Mouse (Mus musculus): Measurements from ENCODE around the gene Casz1.

Gene Casz1

DNA sequence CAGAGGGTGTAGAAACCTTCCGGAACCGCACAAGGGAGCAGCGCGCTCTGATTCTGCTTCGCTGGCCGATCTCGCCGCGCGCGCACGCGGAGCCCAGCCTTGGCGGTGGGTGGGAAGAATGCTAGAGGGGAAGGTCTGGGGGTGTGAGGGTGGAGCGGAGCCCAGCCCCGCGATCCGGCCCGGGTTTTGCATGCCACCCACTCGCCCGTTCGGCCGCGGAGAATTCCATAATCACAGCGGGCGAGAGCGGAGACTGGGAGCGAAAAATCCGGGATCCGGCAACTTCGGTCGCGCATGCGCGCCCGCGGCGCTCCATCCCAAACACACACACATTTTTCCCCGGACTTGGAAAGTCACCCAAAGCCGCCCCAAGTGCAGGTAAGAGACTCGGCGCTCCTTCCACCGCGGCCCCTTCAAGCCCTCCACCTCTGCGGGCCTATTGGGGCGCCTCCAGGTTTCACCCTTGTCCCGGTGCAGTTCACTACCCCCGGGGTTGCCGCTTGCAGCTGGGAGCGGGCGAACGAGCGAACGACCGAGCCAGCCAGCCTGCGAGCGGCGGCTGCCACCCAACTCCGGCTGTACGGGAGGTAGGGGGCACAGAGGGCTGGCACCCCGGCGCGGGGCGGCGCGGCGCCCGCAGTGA lies at the start of gene Casz1:
TSS of gene Casz1 (plus strand) at position 293 of the 643 bp plus-strand sequence.
- peak; percentile 98 for DNase-seq (ENCODE audit: low spot score)

DNA sequence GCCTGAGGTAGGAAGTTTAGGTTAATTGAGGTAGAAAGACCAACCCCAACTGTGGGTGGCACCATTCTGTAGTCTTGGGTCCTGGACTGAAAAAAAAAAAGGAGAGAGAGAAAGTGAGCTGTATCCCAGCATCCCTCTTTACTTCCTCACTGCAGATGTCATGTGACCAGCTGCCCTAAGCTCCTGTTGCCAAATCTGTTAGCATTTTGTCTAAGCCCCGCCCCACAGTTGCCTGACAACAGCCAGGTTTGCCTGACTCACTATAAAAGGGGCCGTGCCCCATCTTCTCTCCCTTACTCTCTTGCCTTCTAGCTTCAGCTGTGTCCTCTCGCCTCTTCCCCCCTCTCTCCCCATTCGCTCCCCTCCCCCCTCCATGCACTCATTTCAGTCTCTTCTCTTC lies 45.4 kb upstream of the Casz1 start:
- DNase-seq (ENCODE audit: low spot score): no peak

DNA sequence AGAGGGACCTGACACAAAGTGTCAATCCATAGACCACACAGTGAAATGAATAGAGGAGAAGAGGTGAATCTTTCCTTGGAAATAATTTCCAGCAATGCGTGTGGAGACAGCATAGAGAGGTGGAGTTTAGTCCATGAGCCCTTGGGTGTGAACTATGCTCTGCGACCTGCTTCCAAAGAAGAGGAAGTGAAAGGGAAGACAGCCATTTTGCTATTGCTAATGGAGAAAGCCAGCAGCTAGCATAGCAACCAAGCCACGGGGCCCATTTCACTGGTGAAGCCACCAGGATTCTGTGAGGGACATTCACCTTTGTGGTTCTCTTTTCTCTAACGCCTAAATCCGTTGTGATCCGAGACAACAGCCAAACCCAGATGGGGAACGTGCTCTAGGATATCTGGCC lies 44.1 kb upstream of the Casz1 start:
- DNase-seq (ENCODE audit: low spot score): no peak

DNA sequence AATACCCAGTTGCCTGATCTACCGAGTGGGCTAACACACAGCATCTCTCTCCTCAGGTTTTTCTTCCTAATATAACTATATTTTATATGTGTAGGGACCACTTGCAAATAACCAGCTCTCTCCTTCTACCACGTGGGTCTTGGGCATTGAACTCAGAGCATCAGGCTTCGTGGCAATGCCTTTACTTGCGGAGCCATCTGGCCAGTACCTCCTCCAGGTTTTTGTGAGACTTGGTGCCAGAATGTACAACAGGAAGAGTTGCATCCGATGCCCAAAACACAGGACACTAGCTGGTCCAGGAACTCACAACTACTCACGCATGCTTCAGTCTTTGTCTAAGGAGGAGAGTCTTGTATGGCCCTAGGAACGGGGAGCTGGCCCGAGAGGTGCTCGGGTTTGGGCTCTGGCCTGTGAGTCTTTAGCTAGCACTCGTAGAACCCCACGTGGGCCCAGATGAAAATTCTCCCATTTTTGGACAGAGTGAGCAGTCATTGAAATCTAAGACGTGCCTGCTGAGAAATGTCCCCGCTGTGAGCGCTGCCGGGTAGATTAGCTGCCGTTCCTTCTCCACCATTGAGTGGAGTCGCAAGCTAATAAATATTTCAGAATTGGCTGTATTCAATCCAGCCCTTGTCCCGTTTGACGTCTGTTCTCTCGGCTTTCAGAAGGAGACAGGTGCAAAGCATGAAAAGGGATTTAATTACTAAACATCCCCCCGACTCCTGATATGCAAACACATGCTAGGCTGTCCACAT lies 38.0 kb upstream of the Casz1 start:
- DNase-seq (ENCODE audit: low spot score): no peak

DNA sequence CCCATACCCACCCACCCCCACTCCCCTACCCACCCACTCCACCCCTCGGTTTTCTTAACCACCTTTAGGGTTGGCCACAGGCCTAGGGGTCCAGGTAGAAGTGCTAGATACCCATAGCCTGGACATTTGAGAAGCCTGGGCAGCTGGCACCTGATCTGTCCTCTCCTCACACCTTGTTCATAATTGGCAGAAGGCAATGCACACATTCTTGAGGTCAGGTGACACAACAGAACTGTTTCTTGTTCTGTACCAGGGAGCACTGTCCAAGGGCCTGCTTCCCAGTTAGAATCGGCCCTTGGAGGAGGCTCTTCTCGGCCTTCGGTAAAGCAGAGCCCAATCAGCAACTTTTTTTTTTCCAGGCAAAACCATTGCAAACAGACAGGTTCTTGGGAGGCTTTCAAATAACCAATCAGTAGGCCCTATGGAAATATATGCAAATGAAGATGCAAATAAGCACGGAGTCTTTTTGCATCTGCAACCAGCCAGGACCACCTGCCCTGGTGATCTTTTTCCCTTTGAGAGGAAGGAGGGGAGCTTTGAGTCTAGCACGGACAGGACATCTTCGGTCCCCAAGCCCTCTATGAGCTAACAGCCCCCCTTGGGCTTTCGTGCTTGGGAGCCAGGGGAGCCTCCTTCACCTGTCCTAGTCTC lies 36.4 kb upstream of the Casz1 start:
- DNase-seq (ENCODE audit: low spot score): no peak

DNA sequence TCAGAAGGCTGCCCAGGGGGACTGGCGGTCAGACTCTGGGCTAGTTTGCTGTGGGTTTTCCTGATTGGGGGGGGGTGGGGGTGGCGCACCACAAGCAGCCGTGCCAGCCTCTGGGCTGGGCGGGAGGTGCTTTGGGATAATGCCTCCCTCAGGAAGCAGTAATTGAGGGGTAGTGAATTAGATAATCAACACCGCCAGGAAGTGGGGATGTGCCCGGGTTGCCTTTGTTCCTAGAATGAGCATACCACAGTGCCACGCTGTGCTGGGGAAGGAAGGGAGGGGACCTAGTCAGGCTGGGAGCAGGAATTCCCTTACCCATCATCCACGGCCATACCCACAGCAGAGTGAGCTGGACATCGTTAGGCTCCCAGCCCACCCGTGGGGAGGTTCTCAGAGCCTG lies 35.6 kb upstream of the Casz1 start:
- DNase-seq (ENCODE audit: low spot score): no peak

DNA sequence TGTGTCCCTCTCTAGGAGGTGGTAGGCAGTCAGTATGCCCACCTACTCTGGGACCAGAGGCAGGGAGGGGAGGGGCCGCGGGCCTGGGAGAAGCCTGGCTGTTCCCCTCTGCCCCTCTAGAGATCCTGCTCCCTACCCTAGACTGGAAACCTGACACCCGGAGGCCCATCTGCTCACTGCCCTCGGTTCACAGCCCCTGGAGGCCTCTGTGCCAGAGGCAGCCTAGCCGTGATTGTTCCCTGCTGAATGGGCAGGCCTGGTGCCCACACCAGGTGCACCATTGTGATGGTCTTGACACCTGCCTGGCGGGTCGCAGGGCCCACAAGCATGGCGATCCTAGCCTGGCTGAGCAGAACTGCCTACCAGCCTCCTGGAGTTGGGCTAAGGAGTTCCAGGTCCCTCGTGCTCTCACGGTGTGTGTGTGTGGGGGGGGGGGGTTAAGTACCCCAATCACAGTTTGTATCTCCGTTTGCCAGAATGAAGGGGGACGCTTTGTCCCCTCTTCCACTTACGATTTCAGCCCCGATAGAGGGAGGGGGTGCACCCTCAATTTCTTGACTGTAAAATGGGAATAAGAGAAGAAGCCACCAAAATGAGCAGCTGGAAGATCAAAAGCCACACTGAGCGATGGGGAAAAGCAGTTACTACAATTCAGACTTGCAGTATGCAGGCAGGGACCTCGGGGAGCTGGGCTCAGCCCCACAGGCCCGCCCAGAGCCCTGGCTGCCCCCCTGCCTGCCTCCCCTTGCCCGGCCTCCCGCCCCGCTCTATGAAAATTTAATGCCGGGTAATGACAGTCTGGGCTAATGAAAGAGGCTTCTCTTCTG lies 33.4 kb upstream of the Casz1 start:
- peak; percentile 73 for DNase-seq (ENCODE audit: low spot score)

DNA sequence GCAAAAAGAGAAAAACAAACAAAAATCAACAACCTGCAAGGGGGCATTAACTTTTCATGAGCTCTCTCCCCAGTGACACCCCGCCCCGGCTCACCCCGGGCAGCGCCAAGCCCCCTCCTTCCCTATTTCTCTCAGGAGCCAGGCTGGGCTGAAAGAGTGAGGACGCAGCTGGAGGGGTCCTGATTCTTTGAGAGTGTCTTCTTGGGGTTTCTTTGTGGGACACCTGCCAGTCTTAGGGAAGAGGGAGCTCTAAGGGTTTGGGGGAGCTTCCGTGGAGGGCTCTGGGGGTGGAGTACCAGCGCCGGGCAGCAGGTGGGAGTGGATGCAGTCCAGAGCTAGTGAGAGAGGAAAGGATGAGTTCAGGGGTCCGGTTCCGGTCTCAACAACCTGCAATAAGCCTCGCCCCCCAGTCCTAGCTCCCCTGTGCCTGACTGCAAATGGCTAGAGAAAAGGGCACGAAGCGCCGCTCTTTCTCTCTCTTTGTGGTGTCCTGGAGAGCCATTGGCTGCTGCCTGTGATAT lies 32.8 kb upstream of the Casz1 start:
- DNase-seq (ENCODE audit: low spot score): peak; percentile 59

DNA sequence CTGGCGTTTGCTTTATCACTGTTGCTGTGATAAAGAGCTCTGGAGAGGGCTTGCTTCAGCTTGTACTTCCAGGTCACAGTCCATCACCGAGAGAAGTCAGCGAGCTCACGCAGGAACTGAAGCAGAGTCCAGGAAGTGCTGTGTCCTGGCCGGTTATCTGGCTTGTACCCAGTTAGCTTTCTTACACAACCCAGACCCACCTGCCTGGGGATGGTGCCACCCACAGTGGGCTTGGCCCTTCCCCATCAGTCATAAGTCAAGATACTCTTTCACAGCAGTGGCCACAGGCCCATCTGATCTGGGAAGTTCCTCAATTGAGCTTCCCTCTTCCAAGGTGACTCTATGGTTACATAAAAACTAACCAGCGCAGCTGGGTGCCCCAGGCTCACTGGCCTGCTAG lies 31.6 kb upstream of the Casz1 start:
- no peak for DNase-seq (ENCODE audit: low spot score)

DNA sequence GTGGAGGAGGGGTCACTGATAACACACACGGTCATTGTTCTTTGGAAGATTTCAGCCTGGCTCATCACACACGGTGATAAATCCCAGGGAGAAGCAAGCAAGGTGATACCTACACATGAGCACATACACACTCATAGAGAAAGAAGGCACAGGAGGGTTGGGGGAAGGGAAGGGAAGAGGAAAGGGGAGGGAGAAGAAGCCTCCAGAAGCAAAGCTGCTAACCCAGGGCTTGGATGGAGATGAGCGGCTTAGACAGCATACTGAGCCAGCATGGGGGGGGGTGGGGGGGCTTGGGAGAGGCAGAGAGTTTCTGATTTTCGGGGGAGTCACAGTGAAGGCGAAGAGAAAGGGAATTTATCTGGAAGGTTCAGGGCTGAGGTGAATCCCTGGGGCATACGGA lies 30.2 kb upstream of the Casz1 start:
- DNase-seq (ENCODE audit: low spot score): no peak

DNA sequence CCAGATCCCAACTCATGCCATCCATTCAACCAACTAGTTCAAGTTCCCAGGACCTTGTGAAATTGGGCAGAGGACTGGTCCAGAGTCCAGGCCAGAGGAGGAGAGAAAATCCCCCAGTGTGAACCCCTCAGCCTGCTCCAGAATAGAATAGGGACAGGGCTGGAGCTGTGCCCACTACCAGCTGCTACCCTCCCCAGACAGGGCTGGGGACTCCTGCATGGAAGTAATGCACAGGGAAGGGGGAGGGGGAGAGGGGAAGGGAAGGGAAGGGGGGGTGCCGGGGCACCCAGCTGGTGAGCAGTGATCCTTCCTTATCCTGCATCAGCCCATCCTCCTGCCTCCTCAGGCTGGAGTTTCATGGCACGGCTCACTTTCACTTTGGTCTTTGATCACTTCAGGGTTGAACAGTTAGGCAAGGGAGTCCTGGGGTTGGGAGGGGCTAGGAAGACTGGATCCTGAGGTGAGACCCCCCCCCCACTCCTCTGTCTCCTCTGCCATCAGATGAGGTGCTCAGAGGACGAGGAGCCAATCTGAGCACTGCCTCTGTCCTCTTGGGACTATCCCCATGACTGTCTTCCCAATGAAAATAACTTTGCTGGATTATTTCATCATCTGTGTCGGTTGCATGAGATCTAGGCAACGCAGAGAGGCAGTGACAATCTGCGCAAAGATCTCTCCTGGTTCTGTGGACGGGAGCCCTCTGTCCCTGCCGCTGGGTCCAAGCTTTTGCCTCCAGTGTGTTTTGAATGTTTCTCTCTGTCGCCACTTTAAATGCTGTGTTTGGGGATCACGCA lies 28.6 kb upstream of the Casz1 start:
- no peak for DNase-seq (ENCODE audit: low spot score)

DNA sequence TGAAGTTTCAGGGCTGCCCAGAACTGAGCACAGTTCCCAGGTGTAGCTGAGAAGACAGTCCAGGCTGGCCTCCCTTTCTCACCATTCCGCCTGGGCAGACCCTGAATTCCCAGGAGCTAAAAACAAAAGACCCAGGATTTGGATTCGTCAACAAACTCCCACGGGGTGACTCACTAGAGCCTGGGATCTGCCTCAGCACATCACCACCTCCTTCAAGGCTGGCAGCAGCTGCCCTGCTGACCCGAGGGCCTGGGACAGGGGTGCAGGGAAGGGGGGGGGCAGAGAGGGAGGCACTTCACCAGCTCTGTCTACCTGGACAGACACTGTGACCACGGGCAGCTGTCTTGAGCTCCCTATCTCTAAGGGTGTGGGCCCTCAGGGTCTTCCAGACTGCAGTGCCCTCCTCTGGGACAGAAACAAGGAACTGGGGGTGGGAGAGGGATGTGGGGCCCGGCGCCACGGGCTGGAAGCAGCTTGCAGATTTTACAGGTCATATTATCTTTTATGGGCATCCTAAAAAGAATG lies 24.1 kb upstream of the Casz1 start:
- no peak for DNase-seq (ENCODE audit: low spot score)

DNA sequence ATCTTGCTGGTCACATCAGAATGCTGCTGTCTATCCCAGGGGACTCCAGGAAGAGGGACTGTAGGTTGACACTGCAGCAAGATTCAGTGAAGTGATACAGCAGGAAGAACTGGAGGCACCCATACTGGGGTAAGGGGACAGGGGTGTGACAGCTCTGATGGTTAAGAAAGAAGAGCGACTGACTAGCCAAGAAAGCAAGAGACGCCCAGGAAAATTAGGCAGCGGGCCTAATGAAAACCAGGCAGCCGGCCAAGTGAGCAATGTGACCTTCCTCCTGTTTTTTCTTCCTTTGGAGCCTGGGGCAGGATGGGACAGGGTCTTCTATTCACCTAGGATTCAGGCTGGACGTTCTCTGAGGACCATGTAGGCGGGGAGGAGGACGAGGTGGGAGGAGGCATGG lies 22.7 kb upstream of the Casz1 start:
- DNase-seq (ENCODE audit: low spot score): no peak

DNA sequence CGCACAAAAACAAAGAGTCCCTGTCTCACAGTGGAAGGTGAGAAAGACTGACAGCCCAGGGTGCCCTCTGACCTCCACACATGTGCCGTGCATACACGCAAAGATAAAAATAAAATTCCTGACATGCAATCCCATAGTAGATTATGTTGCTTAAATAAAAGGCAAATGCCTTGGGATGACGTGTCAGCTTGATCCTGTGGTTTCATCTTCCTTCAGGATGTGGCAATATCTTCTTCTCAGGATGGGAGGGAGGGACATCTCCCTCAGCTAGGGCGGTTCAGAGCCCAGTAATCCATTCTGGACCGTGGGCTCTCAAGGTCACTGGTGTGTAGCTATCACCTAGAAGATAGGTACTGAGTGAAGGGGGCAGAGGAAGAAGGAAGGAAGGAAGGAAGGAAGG lies 21.3 kb upstream of the Casz1 start:
- DNase-seq (ENCODE audit: low spot score): no peak

DNA sequence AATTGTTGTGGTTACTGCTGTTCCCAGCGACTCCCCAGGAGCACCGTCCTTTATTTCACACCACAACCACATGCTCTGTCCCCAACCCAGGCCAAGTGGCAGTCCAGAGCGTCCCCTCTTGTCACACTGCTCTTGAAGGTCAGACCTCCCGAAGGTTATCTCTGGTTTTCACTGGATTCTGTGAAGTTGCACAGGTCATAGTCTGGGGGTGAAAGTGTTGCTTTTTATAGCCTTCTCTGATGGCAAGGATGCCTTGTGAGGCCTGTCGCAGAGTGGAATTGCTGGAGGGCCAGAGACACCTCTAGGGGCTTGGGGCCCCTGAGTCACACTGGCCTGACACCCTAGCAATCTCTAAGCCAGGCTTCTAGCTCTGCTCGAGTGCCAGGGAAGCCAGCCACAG lies 20.5 kb upstream of the Casz1 start:
- DNase-seq (ENCODE audit: low spot score): no peak

DNA sequence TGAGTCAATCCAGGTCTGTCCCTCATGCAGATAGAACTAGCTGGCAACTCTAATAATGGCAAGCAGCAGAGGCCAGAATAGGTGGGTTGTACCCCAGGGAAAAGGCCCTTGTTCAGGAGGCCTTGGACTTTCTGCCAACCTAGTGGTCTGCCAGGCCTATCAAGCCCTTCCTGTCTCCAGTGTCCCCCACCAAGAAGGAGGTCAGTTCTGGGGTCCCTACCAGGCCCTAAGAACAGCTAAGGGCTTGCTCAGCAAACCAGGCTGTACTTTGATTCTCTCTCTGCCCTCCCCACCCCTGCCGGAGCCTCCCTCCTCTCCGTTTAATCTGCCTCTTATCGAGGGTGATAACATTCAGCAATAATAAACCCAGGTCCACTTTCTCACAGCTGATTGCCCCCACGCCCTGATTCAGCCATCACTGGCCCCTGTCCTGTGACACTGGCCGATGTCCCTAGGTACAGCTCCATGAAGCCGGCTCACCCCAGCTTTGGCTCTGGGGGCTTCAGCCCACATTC lies 19.1 kb upstream of the Casz1 start:
- DNase-seq (ENCODE audit: low spot score): no peak

DNA sequence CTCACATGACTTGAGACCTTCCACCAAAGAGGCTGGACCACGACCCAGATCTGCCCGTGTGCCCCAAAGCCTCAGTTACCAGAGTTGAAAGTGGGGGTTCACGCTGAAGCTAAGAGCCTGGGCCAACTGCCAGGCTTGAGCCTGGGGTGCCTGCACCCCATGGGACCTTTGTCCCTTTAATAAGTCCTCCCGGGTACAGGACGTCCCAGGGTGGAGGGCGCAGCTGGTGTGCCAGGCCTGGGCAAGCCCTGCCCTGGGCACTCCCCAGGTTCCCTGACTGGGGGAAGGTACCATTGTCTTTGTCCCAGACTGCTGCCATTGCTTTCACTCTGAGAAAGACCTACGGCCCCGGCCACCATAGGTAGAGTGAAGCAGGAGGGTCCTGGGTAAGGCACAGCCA lies 18.2 kb upstream of the Casz1 start:
- DNase-seq (ENCODE audit: low spot score): no peak

DNA sequence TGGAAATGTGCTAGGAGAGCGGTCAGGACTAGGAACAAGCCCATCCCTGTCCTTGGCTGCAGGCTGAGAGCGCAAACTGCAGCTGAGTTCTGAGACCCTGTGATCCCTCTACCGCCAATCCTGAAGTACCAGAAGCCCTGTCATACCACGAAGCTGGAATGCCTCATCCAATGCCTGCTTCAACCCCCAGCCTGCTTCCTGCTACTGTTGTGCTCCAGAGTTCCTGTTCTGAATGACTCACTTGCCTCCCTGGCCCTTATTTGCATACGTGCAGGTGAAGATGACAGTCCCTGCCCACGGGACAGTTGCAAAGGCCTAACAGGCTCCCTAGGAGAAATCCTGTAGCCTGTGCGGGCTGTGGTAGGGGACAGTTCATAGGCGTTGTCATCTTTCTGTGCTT lies 13.3 kb upstream of the Casz1 start:
- no peak for DNase-seq (ENCODE audit: low spot score)

DNA sequence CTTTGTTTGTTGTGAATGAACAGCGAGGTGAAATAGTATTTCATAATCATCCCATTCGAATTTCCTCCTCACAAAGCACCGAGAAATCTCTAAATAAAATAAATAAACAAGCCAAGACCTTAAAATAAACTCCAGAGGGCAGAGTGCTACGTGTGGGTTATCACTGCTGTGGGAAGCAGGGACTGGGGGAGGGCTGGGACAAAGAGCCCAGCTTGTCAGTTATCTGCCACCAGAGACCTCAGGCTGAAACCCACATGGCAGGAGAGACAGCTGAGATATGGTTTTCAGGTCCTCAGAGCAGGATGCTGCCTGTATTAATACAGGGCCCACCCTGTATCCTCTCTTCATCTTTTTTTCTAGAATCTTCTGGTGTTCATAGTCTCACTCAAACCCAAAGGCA lies 9.2 kb upstream of the Casz1 start:
- no peak for DNase-seq (ENCODE audit: low spot score)

DNA sequence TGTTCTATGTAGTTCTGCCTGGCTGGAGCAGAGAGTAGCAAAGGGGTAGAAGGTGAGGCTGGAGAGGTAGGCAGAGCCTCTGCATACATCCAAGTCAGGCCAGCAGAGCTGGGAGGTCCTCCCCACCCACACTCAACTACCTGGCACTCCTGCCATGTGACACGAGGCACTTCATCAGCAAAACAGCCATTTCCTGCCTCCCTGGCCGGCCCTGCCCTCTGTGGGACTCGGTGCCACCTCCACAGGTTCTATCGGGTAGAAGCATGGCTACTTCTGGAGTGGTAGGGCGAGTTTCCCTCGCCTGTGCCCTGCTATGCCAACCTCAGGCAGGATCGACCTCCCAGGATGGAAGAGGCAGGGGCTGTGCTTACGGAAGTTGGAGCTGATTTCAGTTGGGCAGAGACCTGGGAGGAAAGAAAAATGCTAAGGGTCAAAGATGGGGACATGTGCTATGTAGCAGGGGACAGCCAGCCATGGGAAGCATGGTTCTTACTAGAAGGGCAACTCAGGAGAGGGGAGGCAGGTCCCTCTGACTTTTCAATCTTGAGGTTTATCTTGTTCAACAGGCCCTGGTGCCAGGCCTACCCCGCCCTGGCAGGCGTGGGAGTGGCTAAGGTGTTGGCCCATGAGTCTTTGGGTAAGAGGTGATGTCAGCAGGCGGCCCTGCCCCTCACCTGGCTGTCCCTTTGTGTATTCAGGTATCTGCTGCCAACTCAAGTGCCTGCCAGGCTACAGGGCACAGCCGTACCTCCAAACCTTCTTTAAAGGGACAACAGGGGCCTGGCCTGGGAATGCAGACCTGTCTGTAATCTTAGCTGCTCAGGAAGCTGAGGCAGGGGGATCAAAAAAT lies 6.5 kb upstream of the Casz1 start:
- no peak for DNase-seq (ENCODE audit: low spot score)
